Mouse (Mus musculus): ENCODE data around the gene Tiparp. TPM values are rescaled to one million over a fixed set of nuclear protein-coding genes. Genes with fewer than 3 reads are reported as not detected.

Tiparp gene
- polyA plus RNA-seq, 1 experiment from 2014 or later = 30.7 TPM

GRCm38 (mm10) chr3:65585823-65586482 lies 57.7 kb downstream of the Tiparp start:
- Histone ChIP-seq H3K36me3 (ENCODE audit: control insufficient read depth, insufficient read depth, low read length) (no peaks in the 10 kb centered on the region), H3K4me1 (ENCODE audit: control insufficient read depth, insufficient read depth, low read length) (no peaks in the 10 kb centered on the region), H3K9ac (replicated peaks; ENCODE audit: low read depth, low read length) (no peak overlapping the region), H3K9me3 (ENCODE audit: control insufficient read depth, low read length) (no peaks in the 10 kb centered on the region), H3K27ac (ENCODE audit: low read depth, low read length) (no peak overlapping the region), H3K27me3 (ENCODE audit: control insufficient read depth, insufficient read depth, low read length) (no peaks in the 10 kb centered on the region), H3K4me3 (ENCODE audit: low read depth, low read length) (peak overlapping the region; percentile 25), H3K4me2 (ENCODE audit: low read depth, low read length) (peak overlapping the region; percentile 51)
- WGBS = 36% methylated on average over 16 of the region's 16 CpGs
- peak; percentile 45; the same call in 1 of the 2 replicates for ATAC-seq (ENCODE audit: low read depth)

- Histone ChIP-seq H3K27me3 (ENCODE audit: control insufficient read depth, insufficient read depth, low read length) (no peaks in the 10 kb centered on the region), H3K4me2 (ENCODE audit: low read depth, low read length) (peak overlapping the region; percentile 51), H3K4me3 (ENCODE audit: low read depth, low read length) (peak overlapping the region; percentile 25), H3K36me3 (ENCODE audit: control insufficient read depth, insufficient read depth, low read length) (no peaks in the 10 kb centered on the region), H3K27ac (ENCODE audit: low read depth, low read length) (no peak overlapping the region), H3K9ac (replicated peaks; ENCODE audit: low read depth, low read length) (no peak overlapping the region), H3K9me3 (ENCODE audit: control insufficient read depth, low read length) (no peaks in the 10 kb centered on the region), H3K4me1 (ENCODE audit: control insufficient read depth, insufficient read depth, low read length) (no peaks in the 10 kb centered on the region)
- ATAC-seq (ENCODE audit: low read depth) = peak; percentile 89
- WGBS = 3% methylated on average over 16 of the region's 16 CpGs
Observed at GRCm38 (mm10) chr3:65586483-65586905, 58.3 kb downstream of the Tiparp start.

- no peak for ATAC-seq (ENCODE audit: low read depth)
Observed at GRCm38 (mm10) chr3:65586966-65587365, 58.8 kb downstream of the Tiparp start.

GRCm38 (mm10) chr3:65588424-65588823 lies 60.2 kb downstream of the Tiparp start:
- no peak overlapping the region for H3K4me3 ChIP-seq (ENCODE audit: low read depth, low read length)
- H3K4me1 ChIP-seq (ENCODE audit: control insufficient read depth, insufficient read depth, low read length) = no peaks in the 10 kb centered on the region
- H3K4me2 ChIP-seq (ENCODE audit: low read depth, low read length) = no peak overlapping the region
- no peaks in the 10 kb centered on the region for H3K9me3 ChIP-seq (ENCODE audit: control insufficient read depth, low read length)
- H3K27me3 ChIP-seq (ENCODE audit: control insufficient read depth, insufficient read depth, low read length) = no peaks in the 10 kb centered on the region
- 70% methylated on average over 3 of the region's 3 CpGs for WGBS
- ATAC-seq (ENCODE audit: low read depth) = no peak
- no peak overlapping the region for H3K27ac ChIP-seq (ENCODE audit: low read depth, low read length)
- H3K36me3 ChIP-seq (ENCODE audit: control insufficient read depth, insufficient read depth, low read length) = no peaks in the 10 kb centered on the region
- H3K9ac ChIP-seq (replicated peaks; ENCODE audit: low read depth, low read length) = no peak overlapping the region

More at GRCm38 (mm10) chr3:65586966-65587365, 58.8 kb downstream of the Tiparp start:
- no peaks in the 10 kb centered on the region for H3K9me3 ChIP-seq (ENCODE audit: control insufficient read depth, low read length)
- H3K36me3 ChIP-seq (ENCODE audit: control insufficient read depth, insufficient read depth, low read length) = no peaks in the 10 kb centered on the region
- peak overlapping the region; percentile 51; the same call in 1 of the 2 replicates for H3K4me2 ChIP-seq (ENCODE audit: low read depth, low read length)
- H3K4me3 ChIP-seq (ENCODE audit: low read depth, low read length) = no peak overlapping the region
- 72% methylated on average over 2 of the region's 2 CpGs for WGBS
- H3K4me1 ChIP-seq (ENCODE audit: control insufficient read depth, insufficient read depth, low read length) = no peaks in the 10 kb centered on the region
- no peak overlapping the region for H3K27ac ChIP-seq (ENCODE audit: low read depth, low read length)
- H3K27me3 ChIP-seq (ENCODE audit: control insufficient read depth, insufficient read depth, low read length) = no peaks in the 10 kb centered on the region
- H3K9ac ChIP-seq (replicated peaks; ENCODE audit: low read depth, low read length) = no peak overlapping the region

GRCm38 (mm10) chr3:65592850-65593249 lies 64.6 kb downstream of the Tiparp start:
- Histone ChIP-seq H3K4me1 (ENCODE audit: control insufficient read depth, insufficient read depth, low read length) (no peaks in the 10 kb centered on the region), H3K36me3 (ENCODE audit: control insufficient read depth, insufficient read depth, low read length) (no peaks in the 10 kb centered on the region), H3K9ac (replicated peaks; ENCODE audit: low read depth, low read length) (no peak overlapping the region), H3K27me3 (ENCODE audit: control insufficient read depth, insufficient read depth, low read length) (no peaks in the 10 kb centered on the region), H3K4me3 (ENCODE audit: low read depth, low read length) (no peak overlapping the region), H3K27ac (ENCODE audit: low read depth, low read length) (no peak overlapping the region), H3K9me3 (ENCODE audit: control insufficient read depth, low read length) (no peaks in the 10 kb centered on the region), H3K4me2 (ENCODE audit: low read depth, low read length) (no peak overlapping the region)
- WGBS = 96% methylated on average over 6 of the region's 6 CpGs
- no peak for ATAC-seq (ENCODE audit: low read depth)

GRCm38 (mm10) chr3:65594493-65594892 lies 66.3 kb downstream of the Tiparp start:
- peak; percentile 41; the same call in 1 of the 2 replicates for ATAC-seq (ENCODE audit: low read depth)
- Histone ChIP-seq H3K4me1 (ENCODE audit: control insufficient read depth, insufficient read depth, low read length) (no peaks in the 10 kb centered on the region), H3K27ac (ENCODE audit: low read depth, low read length) (no peak overlapping the region), H3K27me3 (ENCODE audit: control insufficient read depth, insufficient read depth, low read length) (no peaks in the 10 kb centered on the region), H3K4me2 (ENCODE audit: low read depth, low read length) (no peak overlapping the region), H3K9me3 (ENCODE audit: control insufficient read depth, low read length) (no peaks in the 10 kb centered on the region), H3K36me3 (ENCODE audit: control insufficient read depth, insufficient read depth, low read length) (no peaks in the 10 kb centered on the region), H3K9ac (replicated peaks; ENCODE audit: low read depth, low read length) (no peak overlapping the region), H3K4me3 (ENCODE audit: low read depth, low read length) (no peak overlapping the region)

- ATAC-seq (ENCODE audit: low read depth) = no peak
- H3K4me3 ChIP-seq (ENCODE audit: low read depth, low read length) = no peak overlapping the region
- no peak overlapping the region for H3K27ac ChIP-seq (ENCODE audit: low read depth, low read length)
- H3K27me3 ChIP-seq (ENCODE audit: control insufficient read depth, insufficient read depth, low read length) = no peaks in the 10 kb centered on the region
- WGBS = 56% methylated on average over 3 of the region's 3 CpGs
- H3K36me3 ChIP-seq (ENCODE audit: control insufficient read depth, insufficient read depth, low read length) = no peaks in the 10 kb centered on the region
- no peaks in the 10 kb centered on the region for H3K4me1 ChIP-seq (ENCODE audit: control insufficient read depth, insufficient read depth, low read length)
- no peaks in the 10 kb centered on the region for H3K9me3 ChIP-seq (ENCODE audit: control insufficient read depth, low read length)
- H3K9ac ChIP-seq (replicated peaks; ENCODE audit: low read depth, low read length) = no peak overlapping the region
- H3K4me2 ChIP-seq (ENCODE audit: low read depth, low read length) = no peak overlapping the region
Observed at GRCm38 (mm10) chr3:65595196-65595595, 67.0 kb downstream of the Tiparp start.

- 50% methylated on average over 7 of the region's 7 CpGs for WGBS
- ATAC-seq (ENCODE audit: low read depth) = no peak
- no peak overlapping the region for H3K27ac ChIP-seq (ENCODE audit: low read depth, low read length)
- H3K4me2 ChIP-seq (ENCODE audit: low read depth, low read length) = no peak overlapping the region
- H3K9me3 ChIP-seq (ENCODE audit: control insufficient read depth, low read length) = no peaks in the 10 kb centered on the region
- H3K4me3 ChIP-seq (ENCODE audit: low read depth, low read length) = no peak overlapping the region
- H3K27me3 ChIP-seq (ENCODE audit: control insufficient read depth, insufficient read depth, low read length) = no peaks in the 10 kb centered on the region
- H3K36me3 ChIP-seq (ENCODE audit: control insufficient read depth, insufficient read depth, low read length) = no peaks in the 10 kb centered on the region
- no peaks in the 10 kb centered on the region for H3K4me1 ChIP-seq (ENCODE audit: control insufficient read depth, insufficient read depth, low read length)
- no peak overlapping the region for H3K9ac ChIP-seq (replicated peaks; ENCODE audit: low read depth, low read length)
Observed at GRCm38 (mm10) chr3:65598071-65598830, 70.0 kb downstream of the Tiparp start.

GRCm38 (mm10) chr3:65599151-65599550 lies 70.9 kb downstream of the Tiparp start:
- no peak overlapping the region for H3K4me3 ChIP-seq (ENCODE audit: low read depth, low read length)
- H3K27ac ChIP-seq (ENCODE audit: low read depth, low read length) = no peak overlapping the region
- no peak overlapping the region for H3K9ac ChIP-seq (replicated peaks; ENCODE audit: low read depth, low read length)
- no peak for ATAC-seq (ENCODE audit: low read depth)
- no peaks in the 10 kb centered on the region for H3K4me1 ChIP-seq (ENCODE audit: control insufficient read depth, insufficient read depth, low read length)
- no peak overlapping the region for H3K4me2 ChIP-seq (ENCODE audit: low read depth, low read length)
- H3K9me3 ChIP-seq (ENCODE audit: control insufficient read depth, low read length) = no peaks in the 10 kb centered on the region
- WGBS = 78% methylated on average over 6 of the region's 6 CpGs
- H3K27me3 ChIP-seq (ENCODE audit: control insufficient read depth, insufficient read depth, low read length) = no peaks in the 10 kb centered on the region
- no peaks in the 10 kb centered on the region for H3K36me3 ChIP-seq (ENCODE audit: control insufficient read depth, insufficient read depth, low read length)

Measured in neural tube, embryonic 14.5 days (tissue).